Mouse (Mus musculus) testis, adult 2 months (tissue): ENCODE results near the gene Gm37240.

Source experiments
- CTCF ChIP-seq: fragments of 200-500 bp; IDR thresholded peaks from 2 replicates; pipeline ENCODE4 v1.5.1; 2012; ENCODE audit warnings: low read depth, mild to moderate bottlenecking, inconsistent platforms, low read length, moderate library complexity; ENCODE audit not compliant: control insufficient read depth, insufficient read depth, insufficient replicate concordance
- POLR2A ChIP-seq: fragments of 200-500 bp; IDR thresholded peaks from 2 replicates; pipeline ENCODE4 v1.6.1; 2012; ENCODE audit warnings: low read depth, mild to moderate bottlenecking, inconsistent platforms, low read length, moderate library complexity; ENCODE audit not compliant: control insufficient read depth

DNA sequence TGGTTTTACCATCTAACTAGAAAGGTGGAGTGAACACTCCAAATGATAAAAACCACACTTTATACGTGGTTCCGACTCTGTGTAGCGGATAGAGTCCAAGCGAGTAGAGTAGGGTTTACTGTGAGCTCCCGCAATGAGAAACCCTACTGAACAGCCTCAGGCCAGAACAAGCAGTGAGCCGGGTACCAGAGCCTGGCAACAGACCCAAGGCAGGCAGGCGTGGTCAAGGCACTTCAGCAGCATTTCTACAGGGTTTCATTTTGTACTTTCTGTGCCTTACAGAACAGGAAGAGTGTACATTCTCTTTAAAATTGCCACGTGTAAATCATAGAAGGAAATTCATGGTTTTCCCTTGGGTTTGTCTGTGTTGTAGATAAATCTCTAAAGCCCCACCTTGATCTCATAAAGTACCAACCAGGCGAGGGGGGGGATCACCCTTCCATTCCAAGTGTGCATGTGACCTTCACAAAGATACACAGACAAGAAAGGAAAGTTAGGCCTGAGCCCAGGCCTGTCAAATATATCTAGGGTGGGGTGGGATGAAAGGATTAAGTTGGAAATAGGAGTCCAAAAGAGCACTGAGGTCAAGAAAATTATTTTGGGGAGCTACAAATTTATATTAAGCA, 1285.3 kb downstream of the Gm37240 start:
- no peak for TF ChIP-seq CTCF
- TF ChIP-seq POLR2A, result no peak
